In the genomic region with DNA sequence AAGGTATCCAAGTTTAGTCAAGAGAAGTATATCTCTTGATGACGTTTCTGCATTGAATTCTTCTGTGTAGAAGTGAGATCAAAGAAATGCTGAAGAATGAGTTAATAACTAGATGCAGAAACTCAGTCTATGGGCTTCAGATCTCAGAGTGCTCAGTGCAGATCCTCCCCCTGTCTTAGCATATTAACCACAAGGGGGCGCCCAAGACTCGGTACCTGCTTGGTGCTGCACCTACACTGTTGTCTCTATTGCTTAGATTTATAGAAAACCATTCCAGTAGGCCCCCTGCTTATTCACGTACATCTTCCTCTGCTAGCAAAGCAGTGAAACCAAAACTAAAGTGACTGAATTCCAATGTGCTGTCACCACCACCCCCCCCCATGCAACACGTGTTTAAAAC, we compare ENCODE assay signal across 8 mouse cellular contexts.
DNase-seq lines count a peak whose midpoint lies in the region; ATAC-seq and TF ChIP-seq lines count a peak whose summit lies in the region.

No protein-coding gene starts in this region.

- no peak overlapping the region for H3K9ac ChIP-seq in ES-Bruce4 (ENCODE audit: low read depth, poor library complexity, severe bottlenecking)

- no peaks in the 10 kb centered on the region for H3K36me3 ChIP-seq in ES-Bruce4 (ENCODE audit: control insufficient read depth, insufficient read depth, low read length, poor library complexity, severe bottlenecking)

- TF ChIP-seq POLR2A in ES-Bruce4 (IDR thresholded peaks at IDR 0.05; ENCODE audit: insufficient read depth, low read length), result no peak

- no peak for ATAC-seq in monocyte, adult 5-6 weeks (replicated peaks; ENCODE audit: insufficient number of reproducible peaks, low FRiP score, low TSS enrichment, poor library complexity, severe bottlenecking)

- intact Hi-C loops in gastrocnemius, adult 2 months (cut with DNase I), result loop anchor here (1.0 to 2.0 kb wide), 2 partner anchors 79 to 332 kb away; no protein-coding TSS in a partner anchor

- peak; percentile 70 for TF ChIP-seq CTCF in ES-Bruce4 (IDR thresholded peaks at IDR 0.05; ENCODE audit: low read depth, low read length)
- TF ChIP-seq CTCF in gastrocnemius, adult 2 months (IDR thresholded peaks at IDR 0.05), result peak; percentile 76

- H3K4me1 ChIP-seq in ES-Bruce4 (ENCODE audit: control insufficient read depth, insufficient read depth, low read length), result peaks cover 1% of the 10 kb centered on the region

- 0 out of 2 replicates have a peak, but pooled peaks cover 2% of the 10 kb centered on the region for H3K9me3 ChIP-seq in ES-Bruce4 (replicated peaks; ENCODE audit: control insufficient read depth, insufficient read depth, low read length, poor library complexity, severe bottlenecking)

- no peaks in the 10 kb centered on the region; the same call in 1 of the 2 replicates for H3K27me3 ChIP-seq in ES-Bruce4 (ENCODE audit: control insufficient read depth, insufficient read depth, low read length, poor library complexity, severe bottlenecking)

- TF ChIP-seq EP300 in ES-Bruce4 (IDR thresholded peaks at IDR 0.05; ENCODE audit: insufficient read depth, low read depth, low read length), result no peak

- DNase-seq in ZHBTc4 (ENCODE audit: low read depth, low spot score), result peak; percentile 75
- peak; percentile 89 to 90 for DNase-seq in cerebellum, postnatal 14 days
- peak; percentile 69 for DNase-seq in gastrocnemius, adult 2 months
- peak; percentile 59 to 86 for DNase-seq in kidney, postnatal 36 days
- peak; percentile 20 to 23 for DNase-seq in lung, adult 18-20 months
- DNase-seq in ovary, postnatal 14 days (ENCODE audit: low spot score), result peak; percentile 49

- no peak overlapping the region for H3K4me3 ChIP-seq in ES-Bruce4 (ENCODE audit: low read depth, low read length)
- H3K4me3 ChIP-seq in gastrocnemius, adult 2 months, result no peak overlapping the region

- no peak overlapping the region for H3K27ac ChIP-seq in ES-Bruce4 (ENCODE audit: insufficient read depth, low read length)
- no peak overlapping the region for H3K27ac ChIP-seq in gastrocnemius, adult 2 months

Comparison
In these comparisons a context has a peak if more than half of its experiments do, and no peak if none do; other contexts are left out.
1. DNase-seq: peak in every context shown above with its lines; median percentile 90 in cerebellum, postnatal 14 days; 75 in ZHBTc4; 72 in kidney, postnatal 36 days; 69 in gastrocnemius, adult 2 months; 49 in ovary, postnatal 14 days; 22 in lung, adult 18-20 months.